Mouse (Mus musculus) lung, adult 2 months (tissue): Measurements from ENCODE around the gene Hist1h4d. TPM values are rescaled to one million over a fixed set of nuclear protein-coding genes. Genes with fewer than 3 reads are reported as not detected.
"Not testable (repeated sequence)": the region's sequence is repeated elsewhere in the genome, so short reads cannot be mapped to it uniquely, and the experiment has no call there.

Experiments
- DNase-seq: peaks from one replicate; pipeline ENCODE4 v3.0.0; 2022
- H3K4me1 ChIP-seq: fragments of 200-500 bp; 2 replicates; pipeline ENCODE4 v1.6.1; 2011; ENCODE audit warnings: low read length; ENCODE audit not compliant: control insufficient read depth, insufficient read depth
- H3K4me3 ChIP-seq: fragments of 200-500 bp; replicated peaks from 2 replicates; pipeline ENCODE3; 2011; ENCODE audit warnings: low read depth, mild to moderate bottlenecking, control low read depth, low read length; ENCODE audit errors: extremely low read depth
- CTCF ChIP-seq: fragments of 200-500 bp; IDR thresholded peaks from 2 replicates; pipeline ENCODE4 v1.5.1; 2011; ENCODE audit warnings: mild to moderate bottlenecking, low read length, control low read depth; ENCODE audit not compliant: insufficient read depth
- POLR2A ChIP-seq: fragments of 200-500 bp; IDR thresholded peaks from 2 replicates; pipeline ENCODE4 v1.6.1; 2011; ENCODE audit warnings: low read depth, mild to moderate bottlenecking, control low read depth, low read length, borderline replicate concordance; ENCODE audit errors: extremely low read depth
- WGBS: fragments of 180-500 bp; shearing (Covaris S2); methylation state at CpG from one replicate; pipeline ENCODE4 v1.1.7; 2018; 5-methylcytosine and 5-hydroxymethylcytosine counted together
- polyA plus RNA-seq: library from polyadenylated mRNA; depleted of rRNA; stranded (reverse); fragments of >200 nt; gene quantifications from 2 replicates; pipeline ENCODE4 v1.2.3, GENCODE M21; 2012; rRNA removed

Gene Hist1h4d
- polyA plus RNA-seq: 9.0 and 9.5 TPM in 2 replicates

DNA sequence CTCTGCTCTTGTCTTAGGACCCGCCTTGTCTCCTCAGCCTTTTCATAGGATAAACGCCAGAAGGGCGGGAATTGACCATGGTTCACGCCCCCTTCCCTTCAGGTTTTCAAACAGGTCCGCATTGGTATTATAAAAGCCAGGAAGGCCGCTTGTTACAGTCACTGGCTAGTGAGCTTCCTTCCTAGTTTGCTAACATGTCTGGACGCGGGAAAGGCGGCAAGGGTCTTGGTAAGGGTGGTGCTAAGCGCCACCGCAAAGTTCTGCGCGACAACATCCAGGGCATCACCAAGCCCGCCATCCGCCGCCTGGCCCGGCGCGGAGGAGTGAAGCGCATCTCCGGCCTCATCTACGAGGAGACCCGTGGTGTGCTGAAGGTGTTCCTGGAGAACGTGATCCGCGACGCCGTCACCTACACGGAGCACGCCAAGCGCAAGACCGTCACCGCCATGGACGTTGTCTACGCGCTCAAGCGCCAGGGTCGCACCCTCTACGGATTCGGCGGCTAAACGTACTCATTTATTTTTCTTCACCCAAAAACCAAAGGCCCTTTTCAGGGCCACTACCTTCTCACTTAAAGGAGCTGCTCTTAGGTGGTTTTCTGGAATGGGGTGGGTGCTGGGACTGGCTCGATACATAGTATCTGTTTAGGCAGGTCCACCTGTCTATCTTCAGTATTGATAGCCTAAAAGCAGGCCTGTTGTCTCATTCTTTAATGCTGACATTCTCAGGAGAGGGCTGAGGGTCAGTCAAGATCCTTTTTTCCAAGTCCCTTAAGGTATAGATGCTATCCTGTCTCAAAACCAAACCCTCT, at the start of gene Hist1h4d:
TSS of gene Hist1h4d (plus strand) at position 191 of the 811 bp plus-strand sequence.
- WGBS: under 1% methylated on average over 43 of the region's 43 CpGs
- Histone ChIP-seq H3K4me3 (peak within 1 kb of the TSS; percentile 73), H3K4me1 (peaks cover 2% of the 10 kb centered on the region; the same call in 1 of the 2 replicates)
- peak; percentile 96 for DNase-seq
- TF ChIP-seq CTCF (no peak), POLR2A (peak; percentile 100)

DNA sequence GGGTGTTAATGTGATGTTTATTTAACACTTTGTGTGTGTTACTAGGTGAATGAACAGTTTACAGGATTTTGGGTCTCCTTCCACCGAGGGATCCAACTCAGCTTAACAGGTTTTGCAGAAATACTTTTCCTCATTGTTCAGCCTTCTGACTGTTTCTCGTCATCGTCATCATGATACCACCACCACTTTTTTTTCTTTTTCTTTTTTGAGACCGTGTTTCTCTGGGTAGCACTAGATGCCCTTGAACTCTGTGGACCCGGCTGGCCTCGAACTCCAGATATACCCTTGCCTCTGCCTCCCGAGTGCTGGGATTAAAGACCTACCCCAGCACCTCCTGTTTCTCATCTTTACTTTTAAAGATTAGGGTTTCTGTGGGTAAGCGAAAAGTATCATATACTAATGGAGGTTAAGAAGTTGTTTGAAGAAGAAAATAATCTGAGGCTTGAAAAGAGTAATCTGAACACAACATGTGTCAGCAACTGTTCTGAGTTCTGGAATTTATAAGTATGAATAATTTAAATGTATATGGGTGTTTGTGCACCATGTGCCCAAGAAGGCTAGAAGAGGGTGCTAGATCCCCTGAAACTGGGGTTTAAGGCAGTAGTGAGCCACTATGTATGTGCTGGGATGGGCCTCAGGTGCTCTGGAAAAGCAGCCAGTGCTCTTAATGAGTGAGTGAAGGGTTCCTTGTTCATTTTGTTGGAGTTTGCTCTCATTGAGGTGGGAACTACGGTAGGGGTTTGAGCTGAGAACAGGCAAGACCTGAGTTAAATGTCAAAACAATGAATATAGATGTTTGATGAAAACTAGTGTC, 48.9 kb upstream of the Hist1h4d start:
- WGBS: 19% methylated on average over 9 of the region's 9 CpGs
- DNase-seq: no peak
- H3K4me3 ChIP-seq: no peak overlapping the region
- H3K4me1 ChIP-seq: peaks cover 2% of the 10 kb centered on the region
- TF ChIP-seq POLR2A (no peak), CTCF (no peak)

DNA sequence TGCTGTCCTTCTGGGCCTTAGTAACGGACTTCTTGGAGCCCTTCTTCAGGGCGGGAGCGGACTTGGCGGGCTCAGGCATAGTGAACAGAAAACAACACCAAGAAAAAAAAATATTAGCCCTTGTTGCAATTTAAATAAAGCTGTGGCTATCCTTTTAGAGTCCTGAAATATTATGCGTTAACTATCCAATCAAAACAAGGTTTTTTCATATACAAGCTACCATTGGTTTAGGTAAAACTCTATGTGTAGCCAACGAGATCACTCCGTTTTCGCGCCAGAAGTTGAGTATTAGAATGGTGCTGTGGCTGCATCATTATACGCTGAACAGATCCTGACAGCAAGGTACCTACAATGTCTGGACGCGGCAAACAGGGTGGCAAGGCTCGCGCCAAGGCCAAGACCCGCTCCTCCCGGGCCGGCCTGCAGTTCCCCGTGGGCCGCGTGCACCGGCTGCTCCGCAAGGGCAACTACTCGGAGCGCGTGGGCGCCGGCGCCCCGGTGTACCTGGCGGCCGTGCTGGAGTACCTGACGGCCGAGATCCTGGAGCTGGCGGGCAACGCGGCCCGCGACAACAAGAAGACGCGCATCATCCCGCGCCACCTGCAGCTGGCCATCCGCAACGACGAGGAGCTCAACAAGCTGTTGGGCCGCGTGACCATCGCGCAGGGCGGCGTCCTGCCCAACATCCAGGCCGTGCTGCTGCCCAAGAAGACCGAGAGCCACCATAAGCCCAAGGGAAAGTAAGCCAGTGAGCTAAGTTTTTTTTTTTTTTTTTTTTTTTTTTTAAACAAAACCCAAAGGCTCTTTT, 47.6 kb upstream of the Hist1h4d start, which contains the start of gene Hist1h2af:
TSS of gene Hist1h2af (plus strand) at position 347 of the 808 bp plus-strand sequence.
- DNase-seq: peak; percentile 34
- not testable (repeated sequence) for H3K4me1 ChIP-seq, H3K4me3 ChIP-seq
- WGBS: under 1% methylated on average over 28 of the region's 53 CpGs

DNA sequence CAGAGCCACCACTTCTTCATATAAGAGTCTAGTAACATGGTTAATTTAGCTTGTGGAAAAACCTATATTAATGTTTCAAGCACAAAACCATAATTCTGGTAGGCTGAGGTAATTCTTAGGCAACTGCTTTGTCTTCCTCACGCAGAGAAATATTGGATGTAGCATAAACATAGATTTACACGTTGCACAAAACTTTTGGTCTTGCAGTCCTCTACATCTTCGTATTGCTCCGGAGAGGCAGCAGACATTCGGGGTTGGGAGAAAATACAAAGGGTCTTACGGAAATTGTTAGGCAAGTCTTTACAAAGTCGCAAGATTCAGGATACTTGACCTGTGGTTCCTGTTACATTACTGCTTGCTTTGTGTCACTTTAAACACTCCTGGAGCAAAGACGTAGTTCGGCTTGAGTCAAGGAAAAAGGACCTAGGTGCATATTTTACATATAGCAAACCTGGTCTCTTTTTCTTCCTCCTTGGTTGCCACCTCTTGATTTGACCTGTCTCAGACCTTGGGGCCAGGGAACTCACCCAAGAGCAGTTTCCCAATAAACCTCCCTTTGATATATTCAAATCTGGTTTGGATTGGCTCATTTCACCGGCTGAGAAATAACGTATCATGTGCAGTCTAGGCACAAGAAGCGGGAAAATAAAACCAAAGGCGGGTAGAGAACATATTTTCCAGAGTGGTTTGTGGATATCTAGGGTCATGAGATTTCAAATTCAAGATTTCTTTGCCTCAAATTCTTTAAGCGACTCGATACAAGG, 46.8 kb upstream of the Hist1h4d start:
- Histone ChIP-seq H3K4me3 (peak overlapping the region; percentile 13), H3K4me1 (peaks cover 2% of the 10 kb centered on the region)
- under 1% methylated on average over 15 of the region's 15 CpGs for WGBS
- no peak for DNase-seq
- TF ChIP-seq POLR2A (no peak), CTCF (no peak)

DNA sequence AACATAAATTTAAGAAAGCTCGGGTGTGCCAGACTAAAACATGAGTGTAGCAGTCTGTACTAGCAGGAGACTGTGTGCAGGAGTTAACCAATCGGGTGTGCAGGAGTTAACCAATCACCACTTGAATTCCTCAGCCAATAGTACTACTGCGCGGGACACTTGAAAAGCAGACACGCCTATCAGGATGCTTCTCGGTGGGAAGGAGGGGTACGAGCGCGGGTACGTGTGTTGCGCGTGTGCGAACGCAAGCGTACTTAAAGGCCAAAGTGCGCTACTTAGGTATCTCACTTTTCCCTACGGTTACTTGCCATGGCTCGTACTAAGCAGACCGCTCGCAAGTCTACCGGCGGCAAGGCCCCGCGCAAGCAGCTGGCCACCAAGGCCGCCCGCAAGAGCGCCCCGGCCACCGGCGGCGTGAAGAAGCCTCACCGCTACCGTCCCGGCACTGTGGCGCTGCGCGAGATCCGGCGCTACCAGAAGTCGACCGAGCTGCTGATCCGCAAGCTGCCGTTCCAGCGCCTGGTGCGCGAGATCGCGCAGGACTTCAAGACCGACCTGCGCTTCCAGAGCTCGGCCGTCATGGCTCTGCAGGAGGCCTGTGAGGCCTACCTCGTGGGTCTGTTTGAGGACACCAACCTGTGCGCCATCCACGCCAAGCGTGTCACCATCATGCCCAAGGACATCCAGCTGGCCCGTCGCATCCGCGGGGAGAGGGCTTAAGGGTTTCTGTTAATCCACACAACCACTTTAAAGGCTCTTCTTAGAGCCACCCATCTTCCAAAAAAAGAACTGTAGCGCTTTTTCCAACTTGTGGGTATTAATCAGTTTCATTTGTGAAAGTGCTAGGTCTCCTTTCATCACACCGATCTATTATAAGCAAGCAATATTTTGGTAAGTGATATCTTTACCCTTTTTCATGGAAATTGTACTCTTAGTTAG, 46.0 kb upstream of the Hist1h4d start, which contains the start of gene Hist1h3g:
TSS of gene Hist1h3g (plus strand) at position 286 of the 939 bp plus-strand sequence.
- H3K4me3 ChIP-seq: peak within 1 kb of the TSS; percentile 59
- DNase-seq: peak; percentile 78
- WGBS: 1% methylated on average over 49 of the region's 62 CpGs

DNA sequence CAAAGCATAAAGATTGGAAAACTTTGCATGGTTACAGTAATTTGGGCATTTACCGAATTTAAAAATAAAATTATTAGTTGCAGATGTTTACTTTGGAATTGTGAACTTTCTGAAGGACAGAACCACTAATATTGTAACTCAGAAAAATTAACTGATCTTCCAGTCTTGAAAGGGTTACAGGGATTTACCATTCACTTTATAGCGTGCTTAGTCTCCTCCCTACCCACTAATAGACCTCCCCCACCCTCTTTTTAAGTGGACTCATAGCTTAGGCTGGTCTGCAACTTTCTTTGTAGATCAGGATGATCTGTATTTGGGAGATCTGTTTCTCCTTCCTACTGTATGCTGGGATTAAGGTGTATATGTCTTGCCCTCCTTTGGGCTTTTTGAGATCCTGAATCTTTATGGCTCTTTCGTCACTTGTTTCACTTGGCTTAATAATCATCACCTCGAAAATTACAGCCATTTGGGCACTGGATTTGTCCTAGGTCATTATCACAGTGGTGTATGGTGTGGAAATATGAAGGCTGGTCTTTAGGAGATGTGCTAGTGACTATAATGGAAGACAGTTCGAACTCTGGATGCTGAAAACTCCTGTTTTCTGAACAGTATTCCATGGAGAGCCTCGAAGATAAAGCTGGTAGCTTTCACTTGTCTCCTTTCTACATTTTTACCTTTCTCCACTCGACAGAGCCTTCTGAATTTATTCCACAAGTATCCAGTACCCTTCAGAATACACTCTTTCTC, 45.1 kb upstream of the Hist1h4d start:
- no peak for DNase-seq
- WGBS: 17% methylated on average over 7 of the region's 7 CpGs
- TF ChIP-seq POLR2A (no peak), CTCF (no peak)
- H3K4me3 ChIP-seq: no peak overlapping the region
- H3K4me1 ChIP-seq: peaks cover 2% of the 10 kb centered on the region; the same call in 1 of the 2 replicates

More for the DNA sequence above, 46.0 kb upstream of the Hist1h4d start, which contains the start of gene Hist1h3g:
- not testable (repeated sequence) for H3K4me1 ChIP-seq

DNA sequence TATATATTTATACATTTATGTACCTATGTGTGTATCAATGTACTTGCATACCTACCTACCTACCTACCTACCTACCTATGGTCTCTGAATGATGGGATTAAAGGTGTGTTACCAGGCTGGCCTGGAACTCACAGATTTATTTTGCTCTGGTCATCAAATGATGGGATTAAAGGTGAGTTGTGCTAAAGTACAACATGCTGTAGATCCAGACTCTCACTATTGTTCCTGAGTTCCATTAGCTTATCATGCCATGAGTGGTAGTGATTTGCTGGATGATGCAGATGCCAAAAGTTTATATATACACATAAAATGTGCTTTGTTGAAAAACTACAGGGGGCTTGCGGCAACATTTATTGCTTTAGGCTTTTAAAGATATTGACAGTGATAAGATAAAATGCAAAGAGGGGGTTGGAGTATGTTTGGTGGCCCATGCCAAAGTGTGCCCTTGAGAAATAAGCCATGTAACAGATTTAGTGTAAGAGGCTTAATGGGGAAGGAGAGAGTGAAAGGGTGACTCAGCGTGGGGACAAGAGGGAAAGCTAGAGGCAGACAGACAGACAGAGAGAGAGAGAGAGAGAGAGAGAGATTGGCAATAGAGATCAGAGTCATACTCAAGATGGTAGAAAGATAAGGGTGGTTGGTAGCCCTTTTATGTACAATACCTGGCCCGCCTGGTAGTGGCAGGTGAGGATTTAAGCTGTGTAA, 44.2 kb upstream of the Hist1h4d start:
- TF ChIP-seq POLR2A (no peak), CTCF (no peak)
- no peak overlapping the region for H3K4me3 ChIP-seq
- no peak for DNase-seq
- 64% methylated on average over 3 of the region's 3 CpGs for WGBS
- peaks cover 2% of the 10 kb centered on the region; the same call in 1 of the 2 replicates for H3K4me1 ChIP-seq
